ENCODE assay signal across 32 mouse cellular contexts in genomic region chr4:127953006-127953710, GRCm38 (mm10). TPM values are rescaled to one million over a fixed set of nuclear protein-coding genes. Genes with fewer than 3 reads are reported as not detected.
A peak's percentile ranks its signal among the peaks of the same experiment; 100 is the strongest.
DNase-seq lines count a peak whose midpoint lies in the region; ATAC-seq and TF ChIP-seq lines count a peak whose summit lies in the region.
"Had no signal": no experiment of that assay in that cellular context is flagged by ENCODE, and none has a peak within 500 bp of the region (broad histone marks: within the 10 kb centered on the region; RNA-seq: fewer than 3 reads in every experiment).

No protein-coding gene starts in this region.

- no peaks in the 10 kb centered on the region for H3K4me1 ChIP-seq in hindbrain, embryonic 11.5 days (replicated peaks; ENCODE audit: control insufficient read depth, insufficient read depth, low read length)
- H3K4me1 ChIP-seq in hindbrain, embryonic 10.5 days (replicated peaks) = peaks cover 20% of the 10 kb centered on the region
- peaks cover 17% of the 10 kb centered on the region for H3K4me1 ChIP-seq in embryonic facial prominence, embryonic 10.5 days
- peaks cover 9% of the 10 kb centered on the region; the same call in 1 of the 2 replicates for H3K4me1 ChIP-seq in limb, embryonic 10.5 days
- H3K4me1 ChIP-seq in liver, postnatal 0 days (ENCODE audit: insufficient read depth) = no peaks in the 10 kb centered on the region
- H3K4me1 ChIP-seq: embryonic facial prominence, embryonic 15.5 days; forebrain, embryonic 13.5 days; heart, embryonic 15.5 days; neural tube, embryonic 12.5 days had no signal

- no peak overlapping the region for H3K4me3 ChIP-seq in hindbrain, embryonic 11.5 days (ENCODE audit: low read depth, low read length)
- H3K4me3 ChIP-seq in hindbrain, embryonic 10.5 days = no peak overlapping the region
- H3K4me3 ChIP-seq in embryonic facial prominence, embryonic 10.5 days = no peak overlapping the region
- H3K4me3 ChIP-seq in limb, embryonic 10.5 days = no peak overlapping the region
- no peak overlapping the region for H3K4me3 ChIP-seq in liver, postnatal 0 days (ENCODE audit: low read depth, low read length)
- H3K4me3 ChIP-seq: embryonic facial prominence, embryonic 15.5 days; forebrain, embryonic 13.5 days; heart, embryonic 10.5 days; heart, embryonic 15.5 days; midbrain, embryonic 12.5 days; myocyte; neural tube, embryonic 12.5 days had no signal

- no peak for TF ChIP-seq EP300 in liver, postnatal 0 days (IDR thresholded peaks at IDR 0.05; ENCODE audit: low read depth)

- H3K4me2 ChIP-seq in hindbrain, embryonic 11.5 days (replicated peaks; ENCODE audit: low read depth, low read length) = no peak overlapping the region
- H3K4me2 ChIP-seq in liver, postnatal 0 days (ENCODE audit: low read depth, low read length) = no peak overlapping the region
- H3K4me2 ChIP-seq: embryonic facial prominence, embryonic 15.5 days; forebrain, embryonic 13.5 days; heart, embryonic 15.5 days; hindbrain, embryonic 14.5 days; lung, embryonic 14.5 days; midbrain, embryonic 12.5 days; neural tube, embryonic 12.5 days had no signal

- no peak overlapping the region for H3K9ac ChIP-seq in hindbrain, embryonic 11.5 days (ENCODE audit: low read depth, low read length)
- no peak overlapping the region for H3K9ac ChIP-seq in liver, postnatal 0 days (replicated peaks)
- H3K9ac ChIP-seq: embryonic facial prominence, embryonic 15.5 days; forebrain, embryonic 13.5 days; heart, embryonic 15.5 days; hindbrain, embryonic 14.5 days; liver, embryonic 14.5 days; lung, embryonic 14.5 days; midbrain, embryonic 12.5 days; neural tube, embryonic 12.5 days had no signal

- ATAC-seq in hindbrain, embryonic 11.5 days (ENCODE audit: low FRiP score) = no peak
- ATAC-seq in liver, postnatal 0 days = no peak
- ATAC-seq: forebrain, embryonic 13.5 days; intestine, postnatal 0 days; Patski had no signal

- 63% methylated on average over 10 of the region's 10 CpGs for WGBS in hindbrain, embryonic 11.5 days
- WGBS in hindbrain, embryonic 10.5 days = 55% methylated on average over 10 of the region's 10 CpGs
- 44% methylated on average over 10 of the region's 10 CpGs for WGBS in embryonic facial prominence, embryonic 10.5 days
- 62% methylated on average over 10 of the region's 10 CpGs for WGBS in limb, embryonic 10.5 days
- 37% methylated on average over 10 of the region's 10 CpGs for WGBS in liver, postnatal 0 days (ENCODE audit: insufficient replicate concordance)

- DNase-seq in hindbrain, embryonic 11.5 days (ENCODE audit: low spot score) = peak; percentile 9
- DNase-seq in hindbrain, embryonic 10.5 days (ENCODE audit: low spot score) = no peak
- peak; percentile 37 for DNase-seq in brain, adult 2 months (ENCODE audit: low read depth, low spot score)
- DNase-seq in embryonic facial prominence, embryonic 10.5 days (ENCODE audit: low spot score) = peak; percentile 51
- DNase-seq in limb, embryonic 10.5 days (ENCODE audit: low spot score) = peak; percentile 39
- DNase-seq in liver, postnatal 0 days = no peak
- DNase-seq in kidney, postnatal 14 days = no peak
- DNase-seq: adrenal gland, postnatal 14 days; cerebellum, adult 11-12 months; cerebellum, adult 9-11 months; gastrocnemius, postnatal 25 days; heart, adult 11 months; kidney, adult 9 months; kidney, postnatal 10 days; liver; lung, embryonic 14.5 days; lung, postnatal 14 days; thymus, postnatal 4 days had no signal

- no peak overlapping the region for H3K27ac ChIP-seq in hindbrain, embryonic 11.5 days (ENCODE audit: low read depth, low read length)
- H3K27ac ChIP-seq in hindbrain, embryonic 10.5 days = no peak overlapping the region
- H3K27ac ChIP-seq in embryonic facial prominence, embryonic 10.5 days (replicated peaks) = 0 out of 2 replicates have a peak overlapping the region, but pooled peaks have one; percentile 48
- H3K27ac ChIP-seq in limb, embryonic 10.5 days = no peak overlapping the region
- no peak overlapping the region for H3K27ac ChIP-seq in liver, postnatal 0 days (ENCODE audit: low read depth)
- H3K27ac ChIP-seq: embryonic facial prominence, embryonic 15.5 days; forebrain, embryonic 13.5 days; heart, embryonic 10.5 days; heart, embryonic 15.5 days; hindbrain, embryonic 14.5 days; liver, embryonic 14.5 days; midbrain, embryonic 12.5 days; neural tube, embryonic 12.5 days had no signal

- TF ChIP-seq CTCF in liver, postnatal 0 days (IDR thresholded peaks at IDR 0.05; ENCODE audit: low read depth) = no peak

- H3K36me3 ChIP-seq in hindbrain, embryonic 11.5 days (ENCODE audit: control insufficient read depth, insufficient read depth, low read length) = no peaks in the 10 kb centered on the region
- no peaks in the 10 kb centered on the region for H3K36me3 ChIP-seq in hindbrain, embryonic 10.5 days
- no peaks in the 10 kb centered on the region for H3K36me3 ChIP-seq in embryonic facial prominence, embryonic 10.5 days (replicated peaks)
- H3K36me3 ChIP-seq in limb, embryonic 10.5 days = no peaks in the 10 kb centered on the region
- no peaks in the 10 kb centered on the region for H3K36me3 ChIP-seq in liver, postnatal 0 days (replicated peaks; ENCODE audit: insufficient read depth, low read length)
- H3K36me3 ChIP-seq: embryonic facial prominence, embryonic 15.5 days; heart, embryonic 10.5 days; heart, embryonic 15.5 days; midbrain, embryonic 12.5 days; neural tube, embryonic 12.5 days had no signal

- H3K27me3 ChIP-seq in hindbrain, embryonic 11.5 days (ENCODE audit: control insufficient read depth, insufficient read depth, low read length) = no peaks in the 10 kb centered on the region
- no peaks in the 10 kb centered on the region for H3K27me3 ChIP-seq in hindbrain, embryonic 10.5 days (ENCODE audit: insufficient read depth, poor library complexity, severe bottlenecking)
- no peaks in the 10 kb centered on the region for H3K27me3 ChIP-seq in embryonic facial prominence, embryonic 10.5 days (replicated peaks; ENCODE audit: low read depth, poor library complexity, severe bottlenecking)
- no peaks in the 10 kb centered on the region for H3K27me3 ChIP-seq in limb, embryonic 10.5 days (ENCODE audit: low read depth, poor library complexity, severe bottlenecking)
- no peaks in the 10 kb centered on the region for H3K27me3 ChIP-seq in liver, postnatal 0 days (ENCODE audit: insufficient read depth, low read length)
- H3K27me3 ChIP-seq: embryonic facial prominence, embryonic 15.5 days; forebrain, embryonic 13.5 days; heart, embryonic 15.5 days; midbrain, embryonic 12.5 days; neural tube, embryonic 12.5 days; Patski had no signal

- H3K9me3 ChIP-seq in hindbrain, embryonic 11.5 days (ENCODE audit: control insufficient read depth, low read length) = no peaks in the 10 kb centered on the region
- H3K9me3 ChIP-seq in hindbrain, embryonic 10.5 days = no peaks in the 10 kb centered on the region
- H3K9me3 ChIP-seq in embryonic facial prominence, embryonic 10.5 days = no peaks in the 10 kb centered on the region
- H3K9me3 ChIP-seq in limb, embryonic 10.5 days (replicated peaks) = no peaks in the 10 kb centered on the region
- H3K9me3 ChIP-seq in liver, postnatal 0 days (ENCODE audit: low read length) = peaks cover 2% of the 10 kb centered on the region; the same call in 1 of the 2 replicates
- H3K9me3 ChIP-seq: embryonic facial prominence, embryonic 15.5 days; forebrain, embryonic 13.5 days; heart, embryonic 10.5 days; heart, embryonic 15.5 days; midbrain, embryonic 12.5 days; neural tube, embryonic 12.5 days had no signal

RNA-seq across cellular contexts. Expression of gene CK137956, which starts 17.6 kb away (rescaled TPM):
- polyA plus RNA-seq in hindbrain, embryonic 11.5 days (2014; fragmentation: Nextera tagmentation; extraction: Ambion mirVana) = 0.94 and 1.5 TPM in 2 replicates
- 1.0 and 1.1 TPM in 2 replicates for polyA plus RNA-seq in hindbrain, embryonic 10.5 days (2016; fragmentation: Nextera tagmentation; extraction: Ambion mirVana)
- 0.26 and 0.39 TPM in 2 replicates for polyA plus RNA-seq in embryonic facial prominence, embryonic 10.5 days (2016; fragmentation: Nextera tagmentation; extraction: Ambion mirVana)
- polyA plus RNA-seq in limb, embryonic 10.5 days (2016; fragmentation: Nextera tagmentation; extraction: Ambion mirVana) = not detected in 2 replicates
- polyA plus RNA-seq in liver, postnatal 0 days (2015; fragmentation: Nextera tagmentation; extraction: Ambion mirVana) = not detected in 2 replicates
- polyA plus RNA-seq: embryonic facial prominence, embryonic 15.5 days; heart, embryonic 10.5 days; heart, embryonic 15.5 days; intestine, postnatal 0 days; liver, embryonic 14.5 days; lung, embryonic 14.5 days; myocyte; Patski; small intestine, adult 2 months; stomach, embryonic 14.5 days; thymus, postnatal 0 days had no signal

RNA-seq across cellular contexts. Expression of gene Csmd2, which starts 34.5 kb away (rescaled TPM):
- 1.3 and 1.9 TPM in 2 replicates for polyA plus RNA-seq in hindbrain, embryonic 11.5 days (2014; fragmentation: Nextera tagmentation; extraction: Ambion mirVana)
- 1.2 and 2.4 TPM in 2 replicates for polyA plus RNA-seq in hindbrain, embryonic 10.5 days (2016; fragmentation: Nextera tagmentation; extraction: Ambion mirVana)
- polyA plus RNA-seq in embryonic facial prominence, embryonic 10.5 days (2016; fragmentation: Nextera tagmentation; extraction: Ambion mirVana) = 0.29 and 0.31 TPM in 2 replicates
- polyA plus RNA-seq in limb, embryonic 10.5 days (2016; fragmentation: Nextera tagmentation; extraction: Ambion mirVana) = 0.03 TPM in 1 of 2 replicates, not detected in the other
- polyA plus RNA-seq in liver, postnatal 0 days (2015; fragmentation: Nextera tagmentation; extraction: Ambion mirVana) = not detected in 2 replicates
- polyA plus RNA-seq: myocyte had no signal

Comparison
In these comparisons a context has a peak if more than half of its experiments do, and no peak if none do; other contexts are left out.
1. DNase-seq: peak in hindbrain, embryonic 11.5 days (single experiment), brain, adult 2 months (single experiment), embryonic facial prominence, embryonic 10.5 days (single experiment) and limb, embryonic 10.5 days (single experiment); none in hindbrain, embryonic 10.5 days (single experiment), liver, postnatal 0 days (single experiment) and kidney, postnatal 14 days (single experiment).